Mouse (Mus musculus): ENCODE data around the gene Tmem56. TPM values are rescaled to one million over a fixed set of nuclear protein-coding genes. Genes with fewer than 3 reads are reported as not detected.

Tmem56 gene
- polyA plus RNA-seq, 1 experiment from 2014 or later = 0.98 TPM

- H3K4me1 ChIP-seq (ENCODE audit: control insufficient read depth, insufficient read depth, low read length) = peaks cover 5% of the 10 kb centered on the region; the same call in 1 of the 2 replicates
- H3K4me2 ChIP-seq (replicated peaks; ENCODE audit: low read depth, low read length) = no peak overlapping the region
- H3K9ac ChIP-seq (replicated peaks; ENCODE audit: low read depth, low read length) = no peak overlapping the region
- 0 out of 2 replicates have a peak, but pooled peaks have one; percentile 11 for ATAC-seq (ENCODE audit: insufficient number of reproducible peaks, insufficient read depth, low FRiP score, low read depth)
- 49% methylated on average over 9 of the region's 9 CpGs for WGBS
- H3K9me3 ChIP-seq (ENCODE audit: control insufficient read depth, low read depth, low read length) = no peaks in the 10 kb centered on the region; the same call in 1 of the 2 replicates
- no peak overlapping the region for H3K4me3 ChIP-seq (ENCODE audit: low read depth, low read length)
- H3K27ac ChIP-seq (ENCODE audit: low read length) = no peak overlapping the region
- H3K36me3 ChIP-seq (ENCODE audit: control insufficient read depth, insufficient read depth, low read length) = no peaks in the 10 kb centered on the region; the same call in 1 of the 2 replicates
- no peaks in the 10 kb centered on the region for H3K27me3 ChIP-seq (ENCODE audit: control insufficient read depth, insufficient read depth, low read length)
Measured at GRCm38 (mm10) chr3:121312979-121313378, 30.1 kb upstream of the Tmem56 start.

- Histone ChIP-seq H3K27me3 (ENCODE audit: control insufficient read depth, insufficient read depth, low read length) (no peaks in the 10 kb centered on the region), H3K9me3 (ENCODE audit: control insufficient read depth, low read depth, low read length) (no peaks in the 10 kb centered on the region; the same call in 1 of the 2 replicates), H3K4me1 (ENCODE audit: control insufficient read depth, insufficient read depth, low read length) (peaks cover 5% of the 10 kb centered on the region; the same call in 1 of the 2 replicates), H3K4me2 (replicated peaks; ENCODE audit: low read depth, low read length) (no peak overlapping the region), H3K27ac (ENCODE audit: low read length) (no peak overlapping the region), H3K4me3 (ENCODE audit: low read depth, low read length) (no peak overlapping the region), H3K9ac (replicated peaks; ENCODE audit: low read depth, low read length) (no peak overlapping the region), H3K36me3 (ENCODE audit: control insufficient read depth, insufficient read depth, low read length) (no peaks in the 10 kb centered on the region; the same call in 1 of the 2 replicates)
- ATAC-seq (ENCODE audit: insufficient number of reproducible peaks, insufficient read depth, low FRiP score, low read depth) = no peak; the same call in 1 of the 2 replicates
- WGBS = 79% methylated on average over 6 of the region's 6 CpGs
Measured at GRCm38 (mm10) chr3:121312426-121312825, 29.5 kb upstream of the Tmem56 start.

GRCm38 (mm10) chr3:121309896-121310714 lies 27.2 kb upstream of the Tmem56 start:
- no peaks in the 10 kb centered on the region for H3K9me3 ChIP-seq (ENCODE audit: control insufficient read depth, low read depth, low read length)
- H3K4me1 ChIP-seq (ENCODE audit: control insufficient read depth, insufficient read depth, low read length) = peaks cover 5% of the 10 kb centered on the region; the same call in 1 of the 2 replicates
- WGBS = 86% methylated on average over 16 of the region's 16 CpGs
- ATAC-seq (ENCODE audit: insufficient number of reproducible peaks, insufficient read depth, low FRiP score, low read depth) = no peak
- no peak overlapping the region for H3K27ac ChIP-seq (ENCODE audit: low read length)
- no peak overlapping the region for H3K9ac ChIP-seq (replicated peaks; ENCODE audit: low read depth, low read length)
- H3K27me3 ChIP-seq (ENCODE audit: control insufficient read depth, insufficient read depth, low read length) = no peaks in the 10 kb centered on the region
- no peaks in the 10 kb centered on the region for H3K36me3 ChIP-seq (ENCODE audit: control insufficient read depth, insufficient read depth, low read length)
- no peak overlapping the region for H3K4me2 ChIP-seq (replicated peaks; ENCODE audit: low read depth, low read length)
- no peak overlapping the region for H3K4me3 ChIP-seq (ENCODE audit: low read depth, low read length)

- H3K9ac ChIP-seq (replicated peaks; ENCODE audit: low read depth, low read length) = no peak overlapping the region
- H3K27ac ChIP-seq (ENCODE audit: low read length) = no peak overlapping the region
- no peaks in the 10 kb centered on the region for H3K9me3 ChIP-seq (ENCODE audit: control insufficient read depth, low read depth, low read length)
- H3K27me3 ChIP-seq (ENCODE audit: control insufficient read depth, insufficient read depth, low read length) = no peaks in the 10 kb centered on the region
- H3K36me3 ChIP-seq (ENCODE audit: control insufficient read depth, insufficient read depth, low read length) = no peaks in the 10 kb centered on the region
- ATAC-seq (ENCODE audit: insufficient number of reproducible peaks, insufficient read depth, low FRiP score, low read depth) = no peak
- peaks cover 5% of the 10 kb centered on the region; the same call in 1 of the 2 replicates for H3K4me1 ChIP-seq (ENCODE audit: control insufficient read depth, insufficient read depth, low read length)
- no peak overlapping the region for H3K4me3 ChIP-seq (ENCODE audit: low read depth, low read length)
- WGBS = 80% methylated on average over 4 of the region's 4 CpGs
- no peak overlapping the region for H3K4me2 ChIP-seq (replicated peaks; ENCODE audit: low read depth, low read length)
Measured at GRCm38 (mm10) chr3:121309429-121309828, 26.5 kb upstream of the Tmem56 start.

GRCm38 (mm10) chr3:121308935-121309334 lies 26.0 kb upstream of the Tmem56 start:
- Histone ChIP-seq H3K36me3 (ENCODE audit: control insufficient read depth, insufficient read depth, low read length) (no peaks in the 10 kb centered on the region), H3K4me3 (ENCODE audit: low read depth, low read length) (no peak overlapping the region), H3K4me1 (ENCODE audit: control insufficient read depth, insufficient read depth, low read length) (peaks cover 5% of the 10 kb centered on the region; the same call in 1 of the 2 replicates), H3K4me2 (replicated peaks; ENCODE audit: low read depth, low read length) (no peak overlapping the region), H3K27ac (ENCODE audit: low read length) (no peak overlapping the region), H3K9ac (replicated peaks; ENCODE audit: low read depth, low read length) (no peak overlapping the region), H3K27me3 (ENCODE audit: control insufficient read depth, insufficient read depth, low read length) (no peaks in the 10 kb centered on the region), H3K9me3 (ENCODE audit: control insufficient read depth, low read depth, low read length) (no peaks in the 10 kb centered on the region)
- WGBS = 81% methylated on average over 5 of the region's 5 CpGs
- no peak for ATAC-seq (ENCODE audit: insufficient number of reproducible peaks, insufficient read depth, low FRiP score, low read depth)

- peak; percentile 75; the same call in 1 of the 2 replicates for ATAC-seq (ENCODE audit: insufficient number of reproducible peaks, insufficient read depth, low FRiP score, low read depth)
- WGBS = 72% methylated on average over 7 of the region's 7 CpGs
- H3K4me3 ChIP-seq (ENCODE audit: low read depth, low read length) = no peak overlapping the region
- no peak overlapping the region for H3K4me2 ChIP-seq (replicated peaks; ENCODE audit: low read depth, low read length)
- H3K9ac ChIP-seq (replicated peaks; ENCODE audit: low read depth, low read length) = no peak overlapping the region
- H3K4me1 ChIP-seq (ENCODE audit: control insufficient read depth, insufficient read depth, low read length) = no peaks in the 10 kb centered on the region
- H3K27me3 ChIP-seq (ENCODE audit: control insufficient read depth, insufficient read depth, low read length) = no peaks in the 10 kb centered on the region
- no peak overlapping the region for H3K27ac ChIP-seq (ENCODE audit: low read length)
- no peaks in the 10 kb centered on the region for H3K9me3 ChIP-seq (ENCODE audit: control insufficient read depth, low read depth, low read length)
- H3K36me3 ChIP-seq (ENCODE audit: control insufficient read depth, insufficient read depth, low read length) = no peaks in the 10 kb centered on the region
Measured at GRCm38 (mm10) chr3:121307532-121308234, 24.8 kb upstream of the Tmem56 start.

- H3K4me2 ChIP-seq (replicated peaks; ENCODE audit: low read depth, low read length) = no peak overlapping the region
- H3K36me3 ChIP-seq (ENCODE audit: control insufficient read depth, insufficient read depth, low read length) = no peaks in the 10 kb centered on the region
- no peaks in the 10 kb centered on the region for H3K27me3 ChIP-seq (ENCODE audit: control insufficient read depth, insufficient read depth, low read length)
- H3K4me1 ChIP-seq (ENCODE audit: control insufficient read depth, insufficient read depth, low read length) = no peaks in the 10 kb centered on the region
- H3K9me3 ChIP-seq (ENCODE audit: control insufficient read depth, low read depth, low read length) = no peaks in the 10 kb centered on the region
- no peak overlapping the region for H3K27ac ChIP-seq (ENCODE audit: low read length)
- no peak overlapping the region for H3K4me3 ChIP-seq (ENCODE audit: low read depth, low read length)
- 92% methylated on average over 7 of the region's 7 CpGs for WGBS
- no peak for ATAC-seq (ENCODE audit: insufficient number of reproducible peaks, insufficient read depth, low FRiP score, low read depth)
- H3K9ac ChIP-seq (replicated peaks; ENCODE audit: low read depth, low read length) = no peak overlapping the region
Measured at GRCm38 (mm10) chr3:121306641-121307040, 23.7 kb upstream of the Tmem56 start.

- Histone ChIP-seq H3K4me1 (ENCODE audit: control insufficient read depth, insufficient read depth, low read length) (no peaks in the 10 kb centered on the region), H3K27ac (ENCODE audit: low read length) (no peak overlapping the region), H3K9me3 (ENCODE audit: control insufficient read depth, low read depth, low read length) (no peaks in the 10 kb centered on the region), H3K36me3 (ENCODE audit: control insufficient read depth, insufficient read depth, low read length) (no peaks in the 10 kb centered on the region), H3K4me3 (ENCODE audit: low read depth, low read length) (no peak overlapping the region), H3K9ac (replicated peaks; ENCODE audit: low read depth, low read length) (no peak overlapping the region), H3K27me3 (ENCODE audit: control insufficient read depth, insufficient read depth, low read length) (no peaks in the 10 kb centered on the region), H3K4me2 (replicated peaks; ENCODE audit: low read depth, low read length) (no peak overlapping the region)
- no peak for ATAC-seq (ENCODE audit: insufficient number of reproducible peaks, insufficient read depth, low FRiP score, low read depth)
- WGBS = 70% methylated on average over 2 of the region's 2 CpGs
Measured at GRCm38 (mm10) chr3:121294200-121294599, 11.3 kb upstream of the Tmem56 start.
